Mouse (Mus musculus) kidney, postnatal 4 days (tissue): Measurements from ENCODE around the gene Mettl15.

Experiments
- DNase-seq, 2 experiments: peaks; one replicate each; pipeline ENCODE4 v3.0.0; 2021; ENCODE audit warnings: mixed read lengths in 2 of 2

Gene Mettl15

DNA sequence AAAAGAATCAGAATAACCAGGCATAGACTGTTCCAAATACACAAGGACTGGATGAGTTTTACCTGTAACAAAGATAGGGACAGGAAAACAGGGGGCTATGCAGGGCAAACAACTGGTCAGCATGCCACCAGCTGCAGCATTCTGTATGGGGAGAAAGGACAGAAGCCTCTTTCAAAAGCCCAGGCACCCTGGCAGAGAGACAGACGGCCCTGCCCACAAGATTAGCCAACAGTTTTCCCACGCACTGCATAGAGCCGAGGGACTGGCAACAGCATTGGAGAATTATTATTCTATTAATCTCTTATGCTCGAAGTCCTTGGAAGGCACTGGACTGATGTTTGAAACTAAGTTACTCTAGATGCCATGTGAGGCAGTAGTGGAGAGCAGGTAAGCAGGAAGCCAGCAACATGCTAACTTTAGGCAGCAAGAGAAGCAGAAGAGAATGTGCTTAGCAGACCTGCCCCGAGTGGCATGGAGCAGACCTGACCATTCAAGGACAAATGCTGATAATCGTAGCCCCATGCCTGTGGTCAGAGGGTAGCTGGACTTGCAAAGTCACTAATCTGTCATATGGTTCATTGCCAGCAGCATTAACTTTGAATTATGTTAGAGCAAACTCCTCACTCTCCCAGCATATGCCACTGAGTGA, 127.0 kb downstream of the Mettl15 start:
- DNase-seq: no peak

DNA sequence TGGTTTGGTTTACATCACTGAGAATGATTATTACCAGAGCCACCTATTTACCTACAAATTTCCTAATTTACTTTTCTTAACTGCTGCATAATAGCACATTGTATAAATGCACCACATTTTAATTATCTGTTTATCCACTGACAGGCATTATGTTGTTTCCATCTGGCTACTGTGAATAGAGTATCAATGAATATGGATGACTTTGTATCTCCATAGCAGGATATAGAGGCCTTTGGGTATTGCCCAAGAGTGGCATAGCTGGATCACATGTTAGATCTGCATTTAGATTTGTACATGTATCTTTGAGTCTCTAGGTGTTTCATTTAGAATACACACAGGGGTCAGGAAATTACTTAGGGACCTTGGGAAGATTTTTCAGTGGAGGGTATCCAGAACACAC, 133.3 kb downstream of the Mettl15 start:
- no peak for DNase-seq

DNA sequence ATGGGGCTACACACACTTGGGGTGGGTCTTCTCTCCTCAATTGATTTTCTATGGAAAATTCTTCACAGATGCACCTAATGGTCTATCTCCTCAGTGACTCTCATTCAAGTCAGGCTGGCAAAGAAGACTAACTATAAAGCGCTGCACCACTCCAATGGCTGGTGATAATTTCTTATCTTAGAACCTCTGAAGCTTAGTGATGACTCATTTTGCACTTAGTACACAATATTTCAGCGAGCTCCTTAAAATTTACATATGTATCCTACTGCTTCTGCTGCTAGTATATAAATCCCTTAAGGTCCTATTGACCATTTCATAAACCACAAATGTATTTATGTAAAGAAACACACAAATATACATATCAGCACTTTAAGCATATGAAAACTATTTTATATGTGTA, 136.1 kb downstream of the Mettl15 start:
- no peak for DNase-seq

DNA sequence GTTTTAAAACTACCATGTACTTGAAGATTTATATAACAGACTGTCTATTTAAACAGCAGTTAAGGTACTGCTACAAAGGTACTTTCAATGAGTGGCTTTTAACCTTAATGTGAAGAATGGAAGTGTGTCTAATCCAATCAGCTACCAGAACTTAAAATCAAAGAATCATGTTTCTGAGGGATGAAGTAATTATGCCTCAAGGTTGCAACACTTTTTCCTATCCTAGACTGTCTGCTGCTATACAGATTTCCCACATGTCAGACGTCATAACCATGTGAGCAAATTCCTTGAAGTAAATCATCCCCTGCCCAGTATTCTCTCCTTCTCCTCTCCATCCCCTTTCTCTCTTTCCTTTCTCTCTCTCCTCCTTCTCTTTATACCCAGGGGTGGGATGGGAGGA, 140.2 kb downstream of the Mettl15 start:
- no peak for DNase-seq

DNA sequence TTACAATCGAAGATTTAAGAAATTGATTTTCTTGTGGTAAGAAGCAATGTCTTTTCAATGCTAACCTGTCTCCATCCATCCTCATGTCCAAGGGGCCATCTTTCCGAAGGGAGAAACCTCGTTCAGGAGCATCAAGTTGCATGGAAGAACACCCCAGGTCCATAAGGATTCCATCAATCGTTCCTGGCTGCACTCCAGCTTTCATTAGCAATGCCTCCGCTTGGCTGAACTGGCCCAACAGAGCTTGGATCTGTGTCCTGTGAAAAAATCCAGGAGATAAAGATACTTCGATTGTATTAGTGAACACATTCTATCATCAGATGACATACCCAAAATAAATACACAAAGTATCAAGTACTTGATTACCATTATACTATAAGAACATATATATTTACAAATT, 143.3 kb downstream of the Mettl15 start:
- DNase-seq: peak in 1 of 2 experiments; percentile 4

- DNase-seq: no peak
These were observed 149.8 kb downstream of the Mettl15 start for GRCm38 (mm10) chr2:109130718-109131117.

DNA sequence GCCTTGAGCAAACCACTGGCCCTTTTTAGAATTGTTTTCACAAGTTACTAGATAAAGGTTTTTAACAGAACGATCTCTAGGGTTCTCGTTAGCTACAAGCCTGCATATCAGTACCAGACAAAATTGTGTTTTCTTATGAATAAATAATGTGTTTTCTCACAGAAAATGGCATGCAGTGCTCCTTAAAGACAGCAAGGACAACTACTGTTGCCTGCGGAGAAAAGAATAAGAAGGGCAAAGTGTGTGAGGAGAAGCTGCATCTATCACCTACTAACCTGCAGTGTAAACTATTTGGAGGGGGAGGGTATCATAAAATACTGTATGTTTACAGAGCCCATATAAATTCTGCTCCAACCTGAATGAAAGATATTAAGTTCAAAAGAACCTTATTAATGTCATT, 150.6 kb downstream of the Mettl15 start:
- DNase-seq: no peak

DNA sequence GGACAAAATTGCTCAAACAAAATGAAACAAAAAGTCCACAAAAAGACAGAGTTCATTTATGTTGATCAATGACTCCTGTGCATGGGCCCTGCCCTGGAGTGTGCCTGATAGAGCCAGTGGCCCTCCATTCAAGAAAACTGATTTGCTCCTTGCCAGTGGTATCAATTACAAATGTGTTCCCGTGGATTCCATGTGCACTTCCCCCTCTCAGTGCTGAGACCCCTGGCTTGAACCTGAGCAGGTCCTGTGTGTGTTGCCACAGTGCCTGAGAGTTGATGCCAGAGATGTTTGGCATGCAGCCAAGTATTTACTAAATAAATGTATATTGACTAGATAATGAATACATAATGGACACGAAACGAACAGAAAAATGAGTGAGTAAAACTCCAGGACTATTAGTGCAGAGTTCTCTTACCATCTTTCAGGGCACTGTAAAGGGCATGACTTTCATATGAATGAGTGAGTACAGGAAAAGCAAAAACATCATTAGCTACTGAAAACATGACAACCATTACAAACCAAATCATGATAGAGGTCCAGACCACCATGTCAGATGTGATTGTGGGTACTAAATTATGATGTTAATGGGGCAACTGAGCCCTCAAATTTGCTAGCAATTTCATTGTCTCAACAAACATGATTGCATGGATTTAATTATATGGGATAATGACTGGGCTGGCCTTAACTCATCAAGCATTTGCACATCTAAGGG, 174.6 kb downstream of the Mettl15 start:
- no peak for DNase-seq

GRCm38 (mm10) chr2:109049686-109050085, 230.9 kb downstream of the Mettl15 start:
- DNase-seq: no peak
